Mouse (Mus musculus) forebrain, embryonic 11.5 days (tissue): ENCODE measurements around the gene Foxo3. TPM values are rescaled to one million over a fixed set of nuclear protein-coding genes. Genes with fewer than 3 reads are reported as not detected.

Experiments
- ATAC-seq: fragments of 200-750 bp; cut with Nextera tagmentation; replicated peaks from 2 replicates; pipeline ENCODE4 v1.8.0; 2017; ENCODE audit warnings: moderate TSS enrichment; ENCODE audit not compliant: low FRiP score
- DNase-seq: peaks from one replicate; pipeline ENCODE4 v3.0.0-alpha.2; 2017; ENCODE audit warnings: low spot score
- H3K27ac ChIP-seq: fragments of 300-500 bp; sonication (generic); 2 replicates; pipeline ENCODE4 v1.5.1; 2014; ENCODE audit warnings: low read depth, low read length
- H3K27me3 ChIP-seq: fragments of 300-500 bp; sonication (generic); 2 replicates; pipeline ENCODE4 v1.6.1; 2014; ENCODE audit warnings: mild to moderate bottlenecking, low read length, mixed read lengths; ENCODE audit not compliant: control insufficient read depth, insufficient read depth
- H3K36me3 ChIP-seq: fragments of 300-500 bp; sonication (generic); 2 replicates; pipeline ENCODE4 v1.6.1; 2014; ENCODE audit warnings: mild to moderate bottlenecking, low read length, moderate library complexity, mixed read lengths; ENCODE audit not compliant: control insufficient read depth, insufficient read depth
- H3K4me1 ChIP-seq: fragments of 300-500 bp; sonication (generic); replicated peaks from 2 replicates; pipeline ENCODE4 v1.6.1; 2014; ENCODE audit warnings: low read length, mixed read lengths; ENCODE audit not compliant: control insufficient read depth, insufficient read depth
- H3K4me2 ChIP-seq: fragments of 300-500 bp; sonication (generic); 2 replicates; pipeline ENCODE4 v1.6.1; 2014; ENCODE audit warnings: low read depth, mild to moderate bottlenecking, low read length, moderate library complexity, mixed read lengths; ENCODE audit not compliant: severe bottlenecking
- H3K4me3 ChIP-seq: fragments of 300-500 bp; sonication (generic); 2 replicates; pipeline ENCODE4 v1.5.1; 2014; ENCODE audit warnings: low read depth, low read length
- H3K9ac ChIP-seq: fragments of 300-500 bp; sonication (generic); 2 replicates; pipeline ENCODE4 v1.6.1; 2014; ENCODE audit warnings: low read length
- H3K9me3 ChIP-seq: fragments of 300-500 bp; sonication (generic); 2 replicates; pipeline ENCODE4 v1.6.1; 2016; ENCODE audit warnings: low read length, mixed read lengths; ENCODE audit not compliant: control insufficient read depth
- WGBS: fragments of 180-500 bp; shearing (Covaris S2); extraction: QIAGEN DNeasy Blood & Tissue Kit; methylation state at CpG from one replicate; pipeline ENCODE4 v1.1.7; 2014; 5-methylcytosine and 5-hydroxymethylcytosine counted together
- polyA plus RNA-seq: library from polyadenylated mRNA; unstranded; fragments of >200 nt; fragmentation: Nextera tagmentation; extraction: Ambion mirVana; gene quantifications from 2 replicates; pipeline ENCODE4 v1.2.1, GENCODE M21; 2014

Foxo3 gene
- polyA plus RNA-seq, 1 experiment from 2014 or later = 4.2 TPM

- DNase-seq (no peak), ATAC-seq (no peak)
- Histone ChIP-seq H3K4me3 (no peak overlapping the region), H3K27me3 (no peaks in the 10 kb centered on the region), H3K36me3 (no peaks in the 10 kb centered on the region), H3K9me3 (no peaks in the 10 kb centered on the region; the same call in 1 of the 2 replicates), H3K4me1 (no peaks in the 10 kb centered on the region), H3K27ac (no peak overlapping the region), H3K4me2 (no peak overlapping the region), H3K9ac (no peak overlapping the region)
- 85% methylated on average over 9 of the region's 9 CpGs for WGBS
Measured at GRCm38 (mm10) chr10:42142081-42142480, 134.5 kb downstream of the Foxo3 start.

GRCm38 (mm10) chr10:42139749-42140148 is 136.8 kb downstream of the Foxo3 start:
- Histone ChIP-seq H3K4me3 (no peak overlapping the region), H3K9me3 (no peaks in the 10 kb centered on the region; the same call in 1 of the 2 replicates), H3K9ac (no peak overlapping the region), H3K27me3 (no peaks in the 10 kb centered on the region), H3K4me2 (no peak overlapping the region), H3K4me1 (no peaks in the 10 kb centered on the region), H3K36me3 (no peaks in the 10 kb centered on the region), H3K27ac (no peak overlapping the region)
- ATAC-seq (no peak), DNase-seq (no peak)
- 85% methylated on average over 1 of the region's 1 CpGs for WGBS

- Histone ChIP-seq H3K4me3 (no peak overlapping the region), H3K9me3 (no peaks in the 10 kb centered on the region; the same call in 1 of the 2 replicates), H3K9ac (no peak overlapping the region), H3K4me2 (no peak overlapping the region), H3K36me3 (no peaks in the 10 kb centered on the region), H3K27me3 (no peaks in the 10 kb centered on the region), H3K27ac (no peak overlapping the region), H3K4me1 (no peaks in the 10 kb centered on the region)
- DNase-seq (no peak), ATAC-seq (no peak)
- WGBS = 76% methylated on average over 14 of the region's 14 CpGs
Measured at GRCm38 (mm10) chr10:42134759-42135702, 141.5 kb downstream of the Foxo3 start.

Other genes with a start within 250 kb of the Foxo3 start
- 3.8 and 3.9 TPM in 2 replicates for gene Afg1l, start 201.8 kb upstream of the Foxo3 start, polyA plus RNA-seq
- gene Snx3, start 225.3 kb upstream of the Foxo3 start, polyA plus RNA-seq = 272 and 276 TPM in 2 replicates